Comparison of ENCODE assay signal across 8 mouse cellular contexts in genomic region chr11:79267171-79267570, GRCm38 (mm10). TPM values are rescaled to one million over a fixed set of nuclear protein-coding genes. Genes with fewer than 3 reads are reported as not detected.
DNase-seq lines count a peak whose midpoint lies in the region; ATAC-seq and TF ChIP-seq lines count a peak whose summit lies in the region.

No protein-coding gene starts in this region.

- TF ChIP-seq CTCF in heart, adult 2 months (IDR thresholded peaks at IDR 0.05) = no peak

- H3K9ac ChIP-seq in midbrain, embryonic 14.5 days (replicated peaks; ENCODE audit: low read length) = no peak overlapping the region
- no peak overlapping the region for H3K9ac ChIP-seq in midbrain, embryonic 11.5 days (ENCODE audit: low read length)
- no peak overlapping the region for H3K9ac ChIP-seq in heart, adult 2 months (ENCODE audit: low read depth, low read length)
- no peak overlapping the region for H3K9ac ChIP-seq in liver, embryonic 11.5 days (ENCODE audit: low read depth, low read length)

- no peak overlapping the region for H3K4me2 ChIP-seq in midbrain, embryonic 14.5 days (ENCODE audit: low read length)
- H3K4me2 ChIP-seq in midbrain, embryonic 11.5 days = no peak overlapping the region
- no peak overlapping the region for H3K4me2 ChIP-seq in liver, embryonic 11.5 days

- no peaks in the 10 kb centered on the region for H3K79me2 ChIP-seq in heart, adult 2 months (replicated peaks; ENCODE audit: control insufficient read depth, insufficient read depth, low read length)

- ATAC-seq in midbrain, embryonic 14.5 days (ENCODE audit: low FRiP score, low TSS enrichment) = no peak
- ATAC-seq in midbrain, embryonic 11.5 days (ENCODE audit: low FRiP score) = no peak
- ATAC-seq in liver, embryonic 11.5 days (replicated peaks; ENCODE audit: low FRiP score) = no peak

- no peaks in the 10 kb centered on the region for H3K4me1 ChIP-seq in midbrain, embryonic 14.5 days (ENCODE audit: control insufficient read depth, insufficient read depth, low read length)
- H3K4me1 ChIP-seq in midbrain, embryonic 11.5 days (ENCODE audit: control insufficient read depth, insufficient read depth, low read length) = no peaks in the 10 kb centered on the region
- peaks cover 3% of the 10 kb centered on the region for H3K4me1 ChIP-seq in heart, adult 2 months (ENCODE audit: control insufficient read depth, insufficient read depth, low read length)
- no peaks in the 10 kb centered on the region for H3K4me1 ChIP-seq in liver, embryonic 11.5 days (replicated peaks; ENCODE audit: control insufficient read depth, insufficient read depth, low read length)

- no peak overlapping the region for H3K27ac ChIP-seq in midbrain, embryonic 14.5 days (replicated peaks; ENCODE audit: low read depth, low read length)
- H3K27ac ChIP-seq in midbrain, embryonic 11.5 days (ENCODE audit: low read depth, low read length) = no peak overlapping the region
- peak overlapping the region; percentile 26 for H3K27ac ChIP-seq in heart, adult 2 months
- H3K27ac ChIP-seq in liver, embryonic 11.5 days (ENCODE audit: low read depth, low read length) = no peak overlapping the region

- H3K4me3 ChIP-seq in midbrain, embryonic 14.5 days (replicated peaks; ENCODE audit: low read depth, low read length) = no peak overlapping the region
- no peak overlapping the region for H3K4me3 ChIP-seq in midbrain, embryonic 11.5 days (ENCODE audit: low read depth, low read length)
- no peak overlapping the region for H3K4me3 ChIP-seq in heart, adult 2 months
- H3K4me3 ChIP-seq in liver, embryonic 11.5 days (ENCODE audit: low read depth, low read length) = no peak overlapping the region

- no peak for TF ChIP-seq POLR2A in heart, adult 2 months (IDR thresholded peaks at IDR 0.05; ENCODE audit: insufficient read depth, low read depth, low read length)

- DNase-seq in midbrain, embryonic 14.5 days = peak; percentile 15
- DNase-seq in midbrain, embryonic 11.5 days (ENCODE audit: low spot score, missing footprints) = no peak
- DNase-seq in heart, adult 2 months = peak; percentile 41 to 56
- DNase-seq in kidney, postnatal 36 days = peak; percentile 34 to 49
- DNase-seq in lung, postnatal 4 days = peak; percentile 45 to 87
- DNase-seq in liver, embryonic 11.5 days (ENCODE audit: low spot score) = no peak
- no peak for DNase-seq in urinary bladder, postnatal 10 days (ENCODE audit: low spot score)
- no peak for DNase-seq in embryo, embryonic 11 days

- no peaks in the 10 kb centered on the region for H3K36me3 ChIP-seq in midbrain, embryonic 14.5 days (ENCODE audit: control insufficient read depth, insufficient read depth, low read length)
- no peaks in the 10 kb centered on the region for H3K36me3 ChIP-seq in midbrain, embryonic 11.5 days (ENCODE audit: control insufficient read depth, insufficient read depth, low read length)
- H3K36me3 ChIP-seq in heart, adult 2 months (ENCODE audit: control insufficient read depth, insufficient read depth, low read length) = no peaks in the 10 kb centered on the region
- H3K36me3 ChIP-seq in liver, embryonic 11.5 days (ENCODE audit: control insufficient read depth, insufficient read depth, low read length) = no peaks in the 10 kb centered on the region

- WGBS in midbrain, embryonic 14.5 days = 55% methylated on average over 1 of the region's 1 CpGs
- WGBS in midbrain, embryonic 11.5 days = 54% methylated on average over 1 of the region's 1 CpGs
- 40% methylated on average over 1 of the region's 1 CpGs for WGBS in heart, adult 2 months
- 35% methylated on average over 1 of the region's 1 CpGs for WGBS in liver, embryonic 11.5 days

- intact Hi-C loops in heart, adult 2 months (cut with DNase I) = no loop called here

- no peak for TF ChIP-seq EP300 in heart, adult 2 months (IDR thresholded peaks at IDR 0.05; ENCODE audit: insufficient read depth, low read depth, low read length)

- H3K9me3 ChIP-seq in midbrain, embryonic 14.5 days (ENCODE audit: control insufficient read depth, low read length) = no peaks in the 10 kb centered on the region
- no peaks in the 10 kb centered on the region for H3K9me3 ChIP-seq in midbrain, embryonic 11.5 days (ENCODE audit: control insufficient read depth, low read length)
- no peaks in the 10 kb centered on the region for H3K9me3 ChIP-seq in liver, embryonic 11.5 days (ENCODE audit: control insufficient read depth, low read length)

- H3K27me3 ChIP-seq in midbrain, embryonic 14.5 days (ENCODE audit: control insufficient read depth, insufficient read depth, low read length) = no peaks in the 10 kb centered on the region
- no peaks in the 10 kb centered on the region for H3K27me3 ChIP-seq in midbrain, embryonic 11.5 days (ENCODE audit: control insufficient read depth, insufficient read depth, low read length)
- H3K27me3 ChIP-seq in heart, adult 2 months (ENCODE audit: control insufficient read depth, insufficient read depth, low read length) = no peaks in the 10 kb centered on the region
- no peaks in the 10 kb centered on the region for H3K27me3 ChIP-seq in liver, embryonic 11.5 days (replicated peaks; ENCODE audit: control insufficient read depth, insufficient read depth, low read length)

RNA-seq across cellular contexts. Expression of gene Wsb1, which starts 12.7 kb away (rescaled TPM):
- 610 and 743 TPM in 2 replicates for polyA plus RNA-seq in midbrain, embryonic 14.5 days (2014; fragmentation: Nextera tagmentation; extraction: Ambion mirVana)
- polyA plus RNA-seq in midbrain, embryonic 11.5 days (2014; fragmentation: Nextera tagmentation; extraction: Ambion mirVana) = 425 and 498 TPM in 2 replicates
- total RNA-seq in heart, adult 2 months (2021) = 10 to 100 TPM; 11.3 to 16.3 TPM
- 19.0 and 36.4 TPM in 2 replicates for polyA plus RNA-seq in heart, adult 2 months (2012; rRNA removed)
- 114 and 123 TPM in 2 replicates for polyA plus RNA-seq in liver, embryonic 11.5 days (2014; fragmentation: Nextera tagmentation; extraction: Ambion mirVana)

RNA-seq across cellular contexts. Expression of gene Gm9964, which starts 29.5 kb away (rescaled TPM):
- polyA plus RNA-seq in midbrain, embryonic 14.5 days (2014; fragmentation: Nextera tagmentation; extraction: Ambion mirVana) = not detected in 2 replicates
- not detected in 2 replicates for polyA plus RNA-seq in midbrain, embryonic 11.5 days (2014; fragmentation: Nextera tagmentation; extraction: Ambion mirVana)
- total RNA-seq in heart, adult 2 months (2021) = under 1 TPM in 1 of 2 experiments, not detected in 1; 0.43 TPM
- polyA plus RNA-seq in heart, adult 2 months (2012; rRNA removed) = not detected in 2 replicates
- not detected in 2 replicates for polyA plus RNA-seq in liver, embryonic 11.5 days (2014; fragmentation: Nextera tagmentation; extraction: Ambion mirVana)

Comparison
In these comparisons a context has a peak if more than half of its experiments do, and no peak if none do; other contexts are left out.
1. DNase-seq: peak in midbrain, embryonic 14.5 days (single experiment), heart, adult 2 months (2 of 2), kidney, postnatal 36 days (2 of 2) and lung, postnatal 4 days (2 of 2); none in midbrain, embryonic 11.5 days (single experiment), liver, embryonic 11.5 days (single experiment), urinary bladder, postnatal 10 days (single experiment) and embryo, embryonic 11 days (single experiment).